Mouse (Mus musculus): ENCODE measurements at regions not wholly inside any gene's neighbourhood (a gene's known extent, or its start where the extent isn't known, plus 50 kb on each side); places are given as distances from the start of the nearest gene placed in this dataset.

DNA sequence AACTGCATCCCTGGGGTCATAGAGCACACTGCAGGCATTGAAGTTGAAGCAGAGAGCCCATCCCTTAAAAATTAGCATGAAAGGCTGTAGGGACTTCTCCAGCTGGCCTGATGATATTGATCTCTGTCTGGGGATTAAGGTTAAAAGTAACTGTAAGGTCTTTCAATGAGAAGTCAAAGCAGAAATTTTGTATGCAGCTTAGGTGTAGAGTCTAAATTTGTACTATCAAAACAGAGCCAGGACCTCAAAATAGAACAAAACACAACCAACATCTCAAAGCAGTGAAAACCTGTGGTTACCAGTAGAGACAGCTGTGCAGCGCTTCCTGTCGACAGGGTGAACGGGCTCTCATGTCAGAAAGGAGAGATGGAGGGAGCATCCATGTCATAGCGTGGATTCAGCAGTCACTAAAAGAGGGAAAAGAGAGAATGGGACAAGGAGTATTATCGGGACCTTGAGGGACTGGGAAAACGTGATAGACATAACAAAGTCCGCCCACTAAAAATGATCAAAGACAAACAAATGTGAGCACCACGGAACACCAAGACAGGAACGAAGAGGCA lies 57.5 kb upstream of the Dap start:
- TF ChIP-seq CTCF (IDR thresholded peaks at IDR 0.05; ENCODE audit: insufficient read depth, low read depth, low read length) (no peak), POLR2A (IDR thresholded peaks at IDR 0.05; ENCODE audit: insufficient read depth, low read depth, low read length) (no peak)
